Mouse (Mus musculus) brown adipose tissue, adult 24 weeks (tissue): Measurements from ENCODE around the gene Map1b. TPM values are rescaled to one million over a fixed set of nuclear protein-coding genes. Genes with fewer than 3 reads are reported as not detected.

Experiments
- polyA plus RNA-seq: library from polyadenylated mRNA; stranded (reverse); fragments of >200 nt; gene quantifications from 2 replicates; pipeline ENCODE4 v1.2.4, GENCODE M21; 2012; ENCODE audit not compliant: missing spikeins, insufficient read depth, insufficient read length

Map1b gene
- polyA plus RNA-seq, 1 experiment: 2.7 TPM

Other genes starting within 250 kb of the Map1b start
- gene Ptcd2, start 171.8 kb downstream of the Map1b start, polyA plus RNA-seq: 39.8 and 48.7 TPM in 2 replicates
- gene Mrps27, start 171.8 kb downstream of the Map1b start, polyA plus RNA-seq: 58.4 and 61.0 TPM in 2 replicates